Mouse (Mus musculus): ENCODE measurements at regions not wholly inside any gene's neighbourhood (a gene's known extent, or its start where the extent isn't known, plus 50 kb on each side); places are given as distances from the start of the nearest gene placed in this dataset.

GRCm38 (mm10) chr5:4500599-4500998 lies 257.2 kb downstream of the Fzd1 start:
- no peak for DNase-seq (ENCODE audit: low spot score in 2 of 2)

- no peak for DNase-seq (ENCODE audit: low spot score in 2 of 2)
Measured at GRCm38 (mm10) chr5:4499036-4499435, 258.8 kb downstream of the Fzd1 start.

GRCm38 (mm10) chr5:4498425-4498824 lies 259.4 kb downstream of the Fzd1 start:
- no peak for DNase-seq (ENCODE audit: low spot score in 2 of 2)

DNA sequence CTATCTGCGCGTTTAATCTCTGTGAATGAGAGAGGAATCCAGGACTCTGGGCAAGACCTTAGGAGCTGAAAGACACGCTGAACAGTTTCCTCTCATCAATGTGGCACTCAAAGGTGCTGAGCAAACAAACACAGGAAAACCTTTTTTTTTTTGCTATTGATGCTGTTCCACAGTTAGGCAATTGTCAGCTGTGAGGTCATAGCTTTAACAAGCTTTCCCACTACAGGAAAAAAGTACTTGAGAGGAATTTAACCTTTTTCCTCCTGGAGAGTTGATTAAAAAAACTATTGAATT lies 261.0 kb downstream of the Fzd1 start:
- DNase-seq (ENCODE audit: low spot score in 2 of 2) = no peak

DNA sequence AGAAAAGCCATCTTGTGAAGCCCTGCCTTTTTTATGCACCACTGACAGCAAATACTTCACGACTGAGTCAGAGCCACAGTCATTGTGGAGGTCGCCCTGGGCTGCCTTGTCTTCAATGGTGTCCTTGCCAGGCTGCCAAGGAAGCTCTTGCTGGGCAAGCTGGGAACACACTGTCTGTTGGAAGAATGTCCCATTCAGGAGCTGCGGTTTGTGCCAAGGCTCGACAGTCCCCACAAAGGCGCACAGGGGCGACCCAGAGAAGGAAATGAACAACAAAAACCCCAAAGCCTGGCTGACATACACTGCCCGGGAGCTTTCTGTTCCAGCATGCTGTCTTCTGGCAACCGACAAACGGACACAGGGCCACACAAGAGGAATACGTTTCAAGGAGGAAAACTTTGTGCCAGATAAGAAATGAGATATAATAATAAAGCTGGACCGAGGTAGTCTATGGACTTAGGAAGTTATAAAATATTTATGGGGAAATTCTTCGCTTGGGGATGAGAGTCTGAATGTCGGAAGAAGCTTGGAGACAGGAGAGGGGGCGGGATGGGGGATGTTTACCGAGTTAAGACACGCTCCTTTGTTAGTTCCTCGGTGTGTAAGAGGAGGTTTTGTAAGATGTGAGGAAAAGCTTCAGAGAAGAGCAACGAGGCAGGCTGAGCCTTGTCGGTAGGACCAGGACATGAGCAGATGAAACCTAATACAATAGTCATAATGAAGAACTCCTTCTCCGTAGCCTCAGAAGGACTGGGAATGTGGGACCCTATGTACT lies 261.5 kb downstream of the Fzd1 start:
- peak; percentile 40 to 78 for DNase-seq (ENCODE audit: low spot score in 2 of 2)

- peak; percentile 21 to 36 for DNase-seq (ENCODE audit: low spot score in 2 of 2)
Measured at GRCm38 (mm10) chr5:4495482-4495881, 262.4 kb downstream of the Fzd1 start.

GRCm38 (mm10) chr5:4486391-4487132 lies 271.3 kb downstream of the Fzd1 start:
- DNase-seq (ENCODE audit: low spot score in 2 of 2) = peak in 1 of 2 experiments; percentile 50

DNA sequence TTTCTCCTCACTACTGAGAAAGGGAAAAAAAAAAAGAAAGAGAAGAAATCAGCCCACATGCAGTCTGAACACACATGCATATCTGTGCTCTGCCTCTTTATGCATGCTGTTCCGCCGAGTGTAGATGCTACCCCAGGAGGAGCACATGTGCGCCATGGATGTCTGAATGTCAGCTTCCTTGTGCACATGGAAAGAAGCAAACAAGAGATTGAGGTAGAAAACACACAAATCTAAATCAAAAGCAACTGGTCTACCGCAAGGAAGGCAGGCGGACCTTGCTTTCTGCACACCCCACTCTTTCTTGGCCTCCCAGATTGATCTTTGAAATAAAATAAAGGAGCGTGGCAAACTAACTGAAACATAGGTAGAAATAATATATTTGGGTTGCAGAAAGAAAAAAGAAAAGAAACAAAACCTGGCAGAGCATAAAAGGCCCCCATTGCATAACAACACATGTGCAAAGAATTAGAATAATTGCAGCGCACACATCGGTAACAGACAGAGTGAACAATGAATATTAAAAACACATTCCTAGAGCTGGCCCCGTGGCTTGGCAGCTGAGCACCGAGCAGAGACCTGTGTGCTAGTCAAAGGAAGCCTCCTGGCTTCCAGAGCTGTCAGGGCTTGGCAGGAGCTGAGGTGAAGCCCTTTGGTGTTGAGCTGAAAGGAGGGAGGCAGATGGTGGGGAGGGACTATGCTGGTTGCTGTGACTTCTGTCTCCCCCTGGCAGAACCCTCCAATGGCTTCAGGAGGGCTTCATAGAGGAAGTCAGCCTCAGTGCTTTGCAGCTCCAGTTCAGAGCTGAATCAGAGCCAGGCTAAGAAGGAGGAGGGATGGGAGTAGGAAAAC lies 272.1 kb downstream of the Fzd1 start:
- DNase-seq (ENCODE audit: low spot score in 2 of 2) = peak; percentile 13 to 85

DNA sequence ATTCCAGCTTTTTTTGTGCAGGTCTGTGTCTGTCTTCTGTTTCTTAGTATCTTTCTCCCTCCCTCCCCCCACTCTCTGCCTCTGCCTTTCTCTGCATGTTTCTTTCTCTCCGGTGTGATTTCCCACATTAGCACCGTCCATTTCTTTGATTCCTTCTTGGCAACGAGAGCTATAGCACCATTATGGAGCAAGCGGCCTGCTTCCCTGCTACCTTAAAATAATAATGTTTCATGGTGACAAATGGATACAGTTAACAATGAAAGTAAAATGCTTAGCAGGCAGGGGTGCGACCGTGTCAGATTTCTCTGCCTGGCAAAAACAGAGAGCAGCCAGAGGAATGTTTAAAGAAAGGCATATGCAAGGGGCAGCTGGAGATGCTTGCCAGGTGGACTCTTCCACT lies 273.1 kb downstream of the Fzd1 start:
- DNase-seq (ENCODE audit: low spot score in 2 of 2) = no peak

DNA sequence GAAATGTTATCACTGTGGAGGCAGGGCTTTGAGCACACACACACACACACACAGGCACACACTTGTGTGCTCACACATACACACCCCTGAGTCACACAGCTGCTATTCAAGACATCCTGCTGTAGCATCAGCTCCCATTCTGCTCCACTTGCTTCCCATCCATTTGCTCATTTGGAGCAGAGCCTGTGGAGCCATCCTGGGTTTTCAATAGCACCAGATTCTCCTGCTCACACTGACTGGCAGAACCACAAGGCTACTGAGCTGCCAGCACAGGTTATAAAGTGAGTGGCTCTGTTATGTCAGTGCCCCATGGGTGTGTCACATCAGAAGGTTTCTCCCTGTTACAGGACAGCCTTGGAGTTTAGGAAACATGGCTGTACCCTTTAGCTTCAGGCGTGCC lies 273.7 kb downstream of the Fzd1 start:
- peak; percentile 36 to 52 for DNase-seq (ENCODE audit: low spot score in 2 of 2)

GRCm38 (mm10) chr5:4474255-4474654 lies 282.1 kb downstream of the Mterf1b start:
- DNase-seq (ENCODE audit: low spot score in 2 of 2) = no peak
